ENCODE assay signal across 19 mouse cellular contexts in the genomic region with DNA sequence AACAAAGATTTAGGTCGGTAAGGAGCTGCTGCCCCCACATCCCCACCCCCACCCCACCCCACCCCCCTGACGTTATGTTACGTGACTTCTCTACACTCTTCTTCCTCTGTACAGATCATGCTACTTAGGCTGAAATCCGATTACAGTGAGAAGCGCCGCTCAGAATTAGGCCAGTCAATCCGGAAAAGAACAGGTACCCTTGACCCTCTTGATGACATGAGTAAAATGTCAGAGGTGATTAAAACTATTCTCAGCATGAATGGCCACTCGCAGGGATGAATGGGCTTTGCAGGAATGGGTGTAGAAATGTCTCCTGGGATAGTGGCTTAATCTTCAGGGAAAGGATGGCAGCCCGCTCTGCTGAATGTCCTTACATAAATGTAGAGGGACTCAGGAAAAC.
"Had no signal": no experiment of that assay in that cellular context is flagged by ENCODE, and none has a peak within 500 bp of the region (broad histone marks: within the 10 kb centered on the region; RNA-seq: fewer than 3 reads in every experiment).

No protein-coding gene starts in this region.

- DNase-seq: liver, embryonic 13.5 days; liver, postnatal 0 days; lung, adult 2 months; lung, postnatal 14 days; lung, postnatal 36 days; right cerebral cortex, postnatal 14 days; right cerebral cortex, postnatal 4 days; thymus, adult 2 months; thymus, postnatal 25 days; thymus, postnatal 4 days had no signal

- H3K4me1 ChIP-seq: liver, embryonic 13.5 days; liver, embryonic 15.5 days; midbrain, embryonic 13.5 days; midbrain, embryonic 15.5 days; neural tube, embryonic 12.5 days; stomach, embryonic 15.5 days had no signal

- H3K27ac ChIP-seq: liver, embryonic 13.5 days; liver, embryonic 15.5 days; lung, embryonic 15.5 days; macrophage; midbrain, embryonic 13.5 days; midbrain, embryonic 15.5 days; neural tube, embryonic 12.5 days; stomach, embryonic 15.5 days; stomach, postnatal 0 days had no signal

- H3K4me3 ChIP-seq: liver, embryonic 13.5 days; liver, embryonic 15.5 days; lung, embryonic 15.5 days; megakaryocyte, embryonic 14.5 days; midbrain, embryonic 13.5 days; midbrain, embryonic 15.5 days; neural tube, embryonic 12.5 days; stomach, embryonic 15.5 days had no signal
